Mouse (Mus musculus): ENCODE measurements around the gene Prkaca. TPM values are rescaled to one million over a fixed set of nuclear protein-coding genes. Genes with fewer than 3 reads are reported as not detected.

The Prkaca gene
- polyA plus RNA-seq (2016; fragmentation: Nextera tagmentation; extraction: Ambion mirVana): 81.1 and 82.0 TPM in 2 replicates

DNA sequence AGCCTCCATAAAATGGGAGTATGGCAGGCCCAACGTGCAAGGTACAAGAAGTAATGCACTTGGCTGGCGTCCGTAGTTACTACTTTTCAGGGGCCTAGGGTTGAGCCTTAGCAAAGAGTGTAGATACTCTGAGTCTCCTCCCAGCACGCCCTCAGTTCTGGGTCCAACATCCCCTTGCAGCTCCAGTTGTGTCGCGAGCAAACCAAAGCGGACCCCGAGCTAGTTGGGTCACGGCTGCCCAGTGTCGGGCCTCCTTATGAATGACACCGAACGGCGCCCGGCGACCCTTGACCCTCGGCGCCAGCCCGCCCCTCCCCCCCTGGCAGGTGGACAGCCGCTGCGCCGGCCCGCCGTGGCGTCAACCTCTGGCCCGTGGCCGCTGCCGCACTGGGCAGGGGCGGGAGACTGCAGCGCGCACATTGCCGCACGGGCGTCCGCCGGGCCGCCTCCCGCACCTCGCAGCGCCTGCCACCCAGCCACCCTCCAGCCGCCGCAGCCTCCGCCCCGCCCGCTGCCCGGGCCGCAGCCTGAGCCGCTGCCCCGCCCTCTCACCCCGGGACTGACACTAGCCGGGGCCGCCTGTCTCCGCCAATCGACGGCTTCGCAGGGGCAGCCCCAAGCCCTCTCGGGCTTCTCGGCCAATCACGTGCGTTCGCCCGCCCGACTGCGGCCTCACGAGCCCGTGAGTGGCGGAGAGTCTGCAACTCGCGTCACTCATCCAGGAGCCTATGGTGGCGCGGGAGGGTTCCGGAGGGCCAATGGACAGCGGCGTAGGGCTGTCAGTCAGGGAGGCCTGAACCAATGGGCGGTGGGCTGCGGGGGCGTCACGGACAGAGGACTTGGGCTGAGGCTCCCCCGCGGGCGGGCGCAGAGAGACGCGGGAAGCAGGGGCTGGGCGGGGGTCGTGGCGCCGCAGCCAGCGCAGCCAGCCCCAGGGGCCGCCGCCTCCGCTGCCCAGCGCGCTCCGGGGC, at the start of gene Prkaca:
Prkaca (plus strand) TSS at position 844 of the 971 bp plus-strand sequence.
- Histone ChIP-seq H3K4me1 (peaks cover 52% of the 10 kb centered on the region), H3K27me3 (replicated peaks) (no peaks in the 10 kb centered on the region), H3K27ac (peak within 1 kb of the TSS; percentile 81), H3K4me3 (peak within 1 kb of the TSS; percentile 90), H3K9me3 (replicated peaks) (no peaks in the 10 kb centered on the region), H3K4me2 (peak within 1 kb of the TSS; percentile 100), H3K9ac (peak within 1 kb of the TSS; percentile 89), H3K36me3 (peaks cover 42% of the 10 kb centered on the region)
- peak; percentile 99 for ATAC-seq
- 1% methylated on average over 74 of the region's 94 CpGs for WGBS (ENCODE audit: insufficient replicate concordance)

DNA sequence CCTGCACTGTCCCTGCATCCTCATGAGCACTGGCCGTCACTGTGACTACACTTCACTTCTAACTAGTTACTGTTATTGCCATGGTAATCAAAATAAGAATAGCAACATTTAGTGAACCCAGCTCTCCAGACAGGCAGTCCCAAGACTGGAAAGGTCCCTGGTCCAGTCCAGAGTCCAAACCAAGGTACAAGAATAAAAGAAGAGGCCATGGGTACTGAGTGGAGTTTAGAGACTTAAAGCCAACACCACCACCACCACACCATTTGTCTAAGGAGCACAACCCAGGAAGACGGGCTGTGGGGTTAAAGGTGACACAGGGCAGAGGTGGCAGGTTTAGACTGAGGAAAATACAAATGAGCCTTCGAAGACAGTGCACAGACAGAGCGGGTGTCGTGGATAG, 48.2 kb upstream of the Prkaca start:
- 78% methylated on average over 5 of the region's 5 CpGs for WGBS (ENCODE audit: insufficient replicate concordance)
- no peak for ATAC-seq

DNA sequence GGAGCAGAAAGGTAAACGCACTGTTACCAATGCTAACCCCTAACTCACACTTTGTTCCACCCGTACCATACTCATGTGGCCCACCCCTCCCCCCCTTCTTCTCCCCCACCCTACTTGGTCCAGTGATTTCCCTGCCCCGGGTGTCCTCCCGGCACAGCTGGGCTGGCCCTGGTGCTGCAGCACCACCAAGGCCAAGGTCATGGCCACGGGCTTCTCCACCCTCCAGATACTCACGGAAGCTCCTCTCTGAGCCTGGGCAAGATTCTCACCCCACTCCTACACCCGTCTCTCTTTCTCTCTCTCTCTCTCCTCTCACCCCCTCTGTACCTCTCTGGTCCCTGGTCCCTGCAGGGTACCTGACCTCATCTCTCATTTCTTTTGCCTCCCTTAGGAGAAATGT, 46.5 kb upstream of the Prkaca start:
- Histone ChIP-seq H3K4me3 (no peak overlapping the region), H3K9me3 (replicated peaks) (no peaks in the 10 kb centered on the region), H3K27ac (no peak overlapping the region), H3K4me1 (no peaks in the 10 kb centered on the region), H3K36me3 (peaks cover 69% of the 10 kb centered on the region), H3K4me2 (no peak overlapping the region), H3K9ac (no peak overlapping the region), H3K27me3 (replicated peaks) (no peaks in the 10 kb centered on the region)
- 59% methylated on average over 7 of the region's 7 CpGs for WGBS (ENCODE audit: insufficient replicate concordance)
- no peak for ATAC-seq

More for the DNA sequence above, 48.2 kb upstream of the Prkaca start:
- no peaks in the 10 kb centered on the region for H3K9me3 ChIP-seq (replicated peaks)
- peaks cover 2% of the 10 kb centered on the region for H3K4me1 ChIP-seq
- H3K27me3 ChIP-seq (replicated peaks): no peaks in the 10 kb centered on the region
- H3K4me3 ChIP-seq: no peak overlapping the region
- H3K27ac ChIP-seq: no peak overlapping the region
- no peak overlapping the region for H3K4me2 ChIP-seq
- H3K36me3 ChIP-seq: peaks cover 60% of the 10 kb centered on the region
- H3K9ac ChIP-seq: no peak overlapping the region

DNA sequence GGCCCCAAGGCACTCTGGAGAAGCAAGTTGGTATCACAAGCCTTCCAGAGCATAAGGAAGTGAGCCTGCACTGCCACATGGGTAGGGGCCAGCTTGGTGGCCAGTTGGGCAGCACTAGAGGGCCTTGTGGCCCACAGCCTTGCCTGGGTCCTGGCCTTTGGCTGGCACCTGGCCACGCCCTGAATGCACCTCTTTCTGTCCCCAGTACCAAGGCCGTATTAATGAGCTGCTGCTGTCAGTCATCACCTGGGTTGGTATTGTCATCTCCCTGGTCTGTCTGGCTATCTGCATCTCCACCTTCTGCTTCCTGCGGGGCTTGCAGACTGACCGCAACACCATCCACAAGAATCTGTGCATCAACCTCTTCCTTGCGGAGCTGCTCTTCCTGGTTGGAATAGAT, 38.6 kb upstream of the Prkaca start:
- 79% methylated on average over 5 of the region's 5 CpGs for WGBS (ENCODE audit: insufficient replicate concordance)

DNA sequence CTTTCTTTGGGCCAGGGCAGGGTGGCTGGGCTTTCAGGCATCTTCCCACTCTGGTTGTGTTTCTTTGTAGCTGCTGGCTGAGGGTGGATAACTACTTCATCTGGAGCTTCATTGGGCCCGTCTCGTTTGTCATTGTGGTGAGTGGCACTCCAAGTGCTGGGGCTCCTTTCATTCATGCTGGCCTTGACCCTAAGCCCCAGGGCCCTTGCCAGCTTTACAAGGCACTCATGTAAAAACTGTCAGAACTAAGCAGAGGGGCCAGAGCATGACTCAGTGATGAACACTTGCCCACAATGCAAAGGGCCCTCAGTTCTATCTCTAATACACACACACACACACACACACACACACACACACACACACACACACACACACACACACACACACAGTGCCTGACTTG, 37.8 kb upstream of the Prkaca start:
- no peaks in the 10 kb centered on the region for H3K27me3 ChIP-seq (replicated peaks)
- ATAC-seq: no peak
- no peak overlapping the region for H3K4me3 ChIP-seq
- no peak overlapping the region for H3K27ac ChIP-seq
- H3K36me3 ChIP-seq: peaks cover 93% of the 10 kb centered on the region
- H3K4me2 ChIP-seq: no peak overlapping the region
- H3K4me1 ChIP-seq: no peaks in the 10 kb centered on the region
- no peaks in the 10 kb centered on the region for H3K9me3 ChIP-seq (replicated peaks)
- 76% methylated on average over 2 of the region's 2 CpGs for WGBS (ENCODE audit: insufficient replicate concordance)
- H3K9ac ChIP-seq: no peak overlapping the region

More for the DNA sequence above, 38.6 kb upstream of the Prkaca start:
- no peak for ATAC-seq
- Histone ChIP-seq H3K9ac (no peak overlapping the region), H3K9me3 (replicated peaks) (no peaks in the 10 kb centered on the region), H3K27ac (no peak overlapping the region), H3K4me3 (no peak overlapping the region), H3K36me3 (peaks cover 99% of the 10 kb centered on the region), H3K4me1 (no peaks in the 10 kb centered on the region), H3K4me2 (no peak overlapping the region), H3K27me3 (replicated peaks) (no peaks in the 10 kb centered on the region)

DNA sequence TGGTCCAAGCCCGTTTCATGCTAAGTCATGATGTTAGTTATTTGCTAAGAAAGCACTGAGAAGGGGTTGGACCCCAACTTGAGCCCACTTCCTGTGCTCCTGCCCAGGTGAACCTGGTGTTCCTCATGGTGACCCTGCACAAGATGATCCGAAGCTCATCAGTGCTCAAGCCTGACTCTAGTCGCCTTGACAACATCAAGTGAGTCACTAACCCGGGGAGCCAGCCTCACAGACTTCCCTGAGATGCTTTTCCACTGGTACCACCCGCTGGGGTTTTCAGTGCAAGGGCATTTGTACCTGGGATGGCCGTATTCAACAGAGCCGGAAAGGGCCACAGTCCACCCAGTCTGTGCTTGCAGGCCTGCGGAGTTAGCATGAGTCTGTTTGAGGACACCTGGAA, 37.4 kb upstream of the Prkaca start:
- Histone ChIP-seq H3K9ac (no peak overlapping the region), H3K27me3 (replicated peaks) (no peaks in the 10 kb centered on the region), H3K4me1 (no peaks in the 10 kb centered on the region), H3K36me3 (peaks cover 92% of the 10 kb centered on the region), H3K27ac (no peak overlapping the region), H3K4me3 (no peak overlapping the region), H3K4me2 (no peak overlapping the region), H3K9me3 (replicated peaks) (no peaks in the 10 kb centered on the region)
- no peak for ATAC-seq
- whole genome bisulfite sequencing (ENCODE audit: insufficient replicate concordance): 80% methylated on average over 8 of the region's 8 CpGs

DNA sequence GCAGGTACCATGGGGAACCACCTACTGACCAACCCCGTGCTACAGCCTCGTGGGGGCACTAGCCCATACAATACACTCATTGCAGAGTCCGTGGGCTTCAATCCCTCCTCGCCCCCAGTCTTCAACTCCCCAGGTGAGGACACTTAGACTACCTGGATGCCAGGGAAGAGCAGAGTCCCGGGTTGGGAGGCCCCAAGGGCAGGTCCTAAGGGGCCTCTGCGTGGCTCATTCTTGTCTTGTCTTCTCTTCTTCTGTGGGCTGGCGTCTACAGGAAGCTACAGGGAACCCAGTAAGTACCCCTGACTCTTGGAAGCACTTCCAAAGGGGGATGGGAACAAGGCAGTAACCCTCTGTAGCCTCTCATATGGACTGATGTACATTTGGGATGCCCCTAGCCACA, 35.1 kb upstream of the Prkaca start:
- Histone ChIP-seq H3K9me3 (replicated peaks) (no peaks in the 10 kb centered on the region), H3K4me2 (no peak overlapping the region), H3K27ac (no peak overlapping the region), H3K4me3 (no peak overlapping the region), H3K27me3 (replicated peaks) (no peaks in the 10 kb centered on the region; the same call in 1 of the 2 replicates), H3K36me3 (peaks cover 70% of the 10 kb centered on the region), H3K9ac (no peak overlapping the region), H3K4me1 (no peaks in the 10 kb centered on the region)
- WGBS (ENCODE audit: insufficient replicate concordance): 76% methylated on average over 7 of the region's 7 CpGs
- ATAC-seq: no peak

DNA sequence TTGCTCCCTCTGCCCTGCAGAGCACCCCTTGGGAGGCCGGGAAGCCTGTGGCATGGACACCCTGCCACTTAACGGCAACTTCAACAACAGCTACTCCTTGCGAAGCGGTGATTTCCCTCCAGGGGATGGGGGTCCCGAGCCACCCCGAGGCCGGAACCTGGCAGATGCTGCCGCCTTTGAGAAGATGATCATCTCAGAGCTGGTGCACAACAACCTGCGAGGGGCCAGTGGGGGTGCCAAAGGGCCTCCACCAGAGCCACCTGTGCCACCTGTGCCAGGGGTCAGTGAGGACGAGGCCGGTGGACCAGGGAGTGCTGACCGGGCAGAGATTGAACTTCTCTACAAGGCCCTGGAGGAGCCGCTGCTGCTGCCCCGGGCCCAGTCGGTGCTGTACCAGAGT, 34.5 kb upstream of the Prkaca start:
- H3K27me3 ChIP-seq (replicated peaks): no peaks in the 10 kb centered on the region; the same call in 1 of the 2 replicates
- no peak overlapping the region for H3K27ac ChIP-seq
- peaks cover 64% of the 10 kb centered on the region for H3K36me3 ChIP-seq
- no peaks in the 10 kb centered on the region for H3K4me1 ChIP-seq
- H3K4me2 ChIP-seq: no peak overlapping the region
- no peak overlapping the region for H3K4me3 ChIP-seq
- no peak for ATAC-seq
- whole genome bisulfite sequencing (ENCODE audit: insufficient replicate concordance): 80% methylated on average over 15 of the region's 15 CpGs
- H3K9me3 ChIP-seq (replicated peaks): no peaks in the 10 kb centered on the region
- no peak overlapping the region for H3K9ac ChIP-seq

DNA sequence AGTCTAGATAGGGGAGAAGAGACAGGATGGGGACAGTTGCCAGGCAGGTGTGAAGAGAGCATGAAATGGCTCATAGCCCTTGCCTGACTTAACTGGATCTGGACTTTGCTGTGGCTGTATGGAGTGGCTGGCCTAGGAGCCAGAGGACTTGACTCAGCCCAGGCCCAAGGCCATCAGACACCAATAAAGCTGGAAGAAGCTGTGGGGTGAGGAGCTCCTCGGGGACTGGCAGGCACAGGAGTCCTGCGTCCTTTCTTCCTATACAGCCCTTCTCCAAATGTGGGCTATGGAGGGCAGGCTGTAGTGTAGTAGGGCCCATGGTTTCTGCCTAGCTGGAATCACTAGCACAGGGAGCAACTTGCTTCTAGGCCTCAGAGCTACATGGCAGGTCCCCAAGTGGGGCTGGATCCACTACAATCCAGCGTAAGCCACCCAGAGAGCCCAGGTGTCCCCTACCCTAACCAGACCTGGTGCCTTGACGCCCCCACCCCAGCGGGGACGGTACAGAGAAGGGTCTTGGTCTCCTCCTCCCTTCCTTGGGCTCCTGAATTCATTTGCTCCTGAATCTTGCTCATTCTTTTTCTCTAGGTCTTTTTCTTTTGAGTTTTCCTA, 31.6 kb upstream of the Prkaca start:
- H3K27me3 ChIP-seq (replicated peaks): no peaks in the 10 kb centered on the region; the same call in 1 of the 2 replicates
- no peak overlapping the region for H3K9ac ChIP-seq
- no peaks in the 10 kb centered on the region for H3K9me3 ChIP-seq (replicated peaks)
- H3K4me1 ChIP-seq: no peaks in the 10 kb centered on the region
- 63% methylated on average over 6 of the region's 6 CpGs for WGBS (ENCODE audit: insufficient replicate concordance)
- no peak for ATAC-seq
- H3K4me3 ChIP-seq: no peak overlapping the region
- no peak overlapping the region for H3K4me2 ChIP-seq
- H3K27ac ChIP-seq: no peak overlapping the region
- H3K36me3 ChIP-seq: peaks cover 35% of the 10 kb centered on the region

DNA sequence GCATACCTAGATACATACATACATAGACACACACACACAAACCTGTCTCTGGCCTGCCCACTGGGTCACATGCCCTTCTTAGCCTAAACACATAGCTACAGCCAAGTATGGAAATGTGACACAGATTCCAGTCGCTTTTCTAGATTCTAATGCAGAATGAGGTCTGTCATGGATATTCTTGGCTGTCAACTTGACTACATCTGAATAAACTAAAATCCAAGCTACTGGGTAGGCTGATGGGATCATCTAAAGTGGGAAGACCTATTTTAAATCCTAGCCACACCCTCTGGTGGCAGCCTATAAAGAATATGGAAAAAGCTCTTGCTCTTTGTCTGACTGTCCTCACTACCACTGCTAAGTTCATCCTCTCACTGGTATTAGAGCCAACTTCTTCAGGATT, 30.3 kb upstream of the Prkaca start:
- no peak for ATAC-seq
- Histone ChIP-seq H3K4me1 (no peaks in the 10 kb centered on the region), H3K9ac (no peak overlapping the region), H3K9me3 (replicated peaks) (no peaks in the 10 kb centered on the region), H3K36me3 (peaks cover 23% of the 10 kb centered on the region), H3K27me3 (replicated peaks) (peaks cover under 1% of the 10 kb centered on the region; the same call in 1 of the 2 replicates), H3K27ac (no peak overlapping the region), H3K4me2 (no peak overlapping the region), H3K4me3 (no peak overlapping the region)
- 60% methylated on average over 1 of the region's 1 CpGs for WGBS (ENCODE audit: insufficient replicate concordance)

DNA sequence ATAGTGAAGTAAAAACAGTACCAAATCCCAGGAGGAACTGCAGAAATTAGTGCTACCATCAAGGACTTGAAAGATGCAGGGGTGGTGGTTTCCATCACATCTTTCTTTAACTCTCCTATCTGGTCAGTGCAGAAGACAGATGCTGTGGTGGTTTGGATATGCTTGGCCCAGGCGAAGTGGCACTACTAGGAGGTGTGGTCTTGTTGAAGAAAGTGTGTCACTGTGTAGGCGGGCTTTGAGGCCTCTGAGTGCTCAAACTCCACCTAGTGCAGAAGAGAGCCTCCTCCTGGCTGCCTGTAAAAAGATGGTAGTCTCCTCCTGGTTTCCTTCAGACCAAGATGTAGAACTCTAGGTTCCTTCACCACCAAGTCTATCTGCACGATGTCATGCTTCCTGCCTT, 27.3 kb upstream of the Prkaca start:
- peaks cover 10% of the 10 kb centered on the region; the same call in 1 of the 2 replicates for H3K27me3 ChIP-seq (replicated peaks)
- H3K36me3 ChIP-seq: no peaks in the 10 kb centered on the region
- no peak for ATAC-seq
- H3K9ac ChIP-seq: no peak overlapping the region
- WGBS (ENCODE audit: insufficient replicate concordance): 25% methylated on average over 3 of the region's 3 CpGs
- H3K4me2 ChIP-seq: no peak overlapping the region
- H3K4me3 ChIP-seq: no peak overlapping the region
- H3K4me1 ChIP-seq: no peaks in the 10 kb centered on the region
- H3K9me3 ChIP-seq (replicated peaks): no peaks in the 10 kb centered on the region
- no peak overlapping the region for H3K27ac ChIP-seq

DNA sequence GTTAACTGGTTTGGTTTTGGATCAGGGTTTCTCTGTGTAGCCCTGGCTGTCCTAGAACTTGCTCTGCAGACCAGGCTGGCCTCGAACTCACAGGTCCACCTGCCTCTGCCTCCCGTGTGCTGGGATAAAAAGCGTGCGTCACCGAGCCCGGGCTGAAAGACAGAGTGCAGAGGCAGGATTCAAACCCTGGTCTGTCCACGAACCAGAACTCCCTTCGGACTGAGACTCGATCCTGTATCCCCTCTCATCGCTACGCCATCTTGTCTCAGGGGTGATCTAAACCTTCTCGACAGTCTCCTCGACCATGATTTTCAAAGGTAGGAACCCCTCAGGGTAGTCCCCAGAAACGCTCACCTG, 18.1 kb upstream of the Prkaca start:
- Histone ChIP-seq H3K27ac (no peak overlapping the region), H3K36me3 (peaks cover 18% of the 10 kb centered on the region), H3K9me3 (replicated peaks) (no peaks in the 10 kb centered on the region), H3K4me3 (peak overlapping the region; percentile 85), H3K4me1 (peaks cover 31% of the 10 kb centered on the region), H3K9ac (peak overlapping the region; percentile 18; the same call in 1 of the 2 replicates), H3K27me3 (replicated peaks) (peaks cover 9% of the 10 kb centered on the region; the same call in 1 of the 2 replicates), H3K4me2 (peak overlapping the region; percentile 94)
- no peak for ATAC-seq
- WGBS (ENCODE audit: insufficient replicate concordance): 2% methylated on average over 14 of the region's 14 CpGs
